Mouse (Mus musculus) lung, adult 2 months (tissue): ENCODE data around the gene Hoxc4.

Experiments
- CTCF ChIP-seq: fragments of 200-500 bp; IDR thresholded peaks from 2 replicates; pipeline ENCODE4 v1.5.1; 2011; ENCODE audit warnings: mild to moderate bottlenecking, low read length, control low read depth; ENCODE audit not compliant: insufficient read depth
- POLR2A ChIP-seq: fragments of 200-500 bp; IDR thresholded peaks from 2 replicates; pipeline ENCODE4 v1.6.1; 2011; ENCODE audit warnings: low read depth, mild to moderate bottlenecking, control low read depth, low read length, borderline replicate concordance; ENCODE audit errors: extremely low read depth

DNA sequence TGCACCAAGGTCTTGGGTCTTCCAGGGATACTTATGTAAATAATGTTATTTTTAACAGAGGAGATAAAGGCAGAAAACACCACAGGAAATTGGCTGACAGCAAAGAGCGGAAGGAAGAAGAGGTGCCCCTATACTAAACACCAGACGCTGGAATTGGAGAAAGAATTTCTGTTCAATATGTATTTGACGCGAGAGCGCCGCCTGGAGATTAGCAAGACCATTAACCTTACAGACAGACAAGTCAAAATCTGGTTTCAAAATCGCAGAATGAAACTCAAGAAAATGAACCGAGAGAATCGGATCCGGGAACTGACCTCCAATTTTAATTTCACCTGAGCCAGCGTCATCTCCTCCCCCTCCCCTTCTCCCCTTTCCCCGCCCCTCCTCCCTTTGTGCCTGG lies 48.0 kb upstream of the Hoxc4 start:
- TF ChIP-seq CTCF (no peak), POLR2A (no peak)
